Mouse (Mus musculus) embryo, embryonic 10 days (tissue): ENCODE measurements at regions not wholly inside any gene's neighbourhood (a gene's known extent, or its start where the extent isn't known, plus 50 kb on each side); places are given as distances from the start of the nearest gene placed in this dataset.

Experiments used
- DNase-seq: peaks from one replicate; pipeline ENCODE4 v3.0.0-alpha.2; 2015; ENCODE audit warnings: low spot score

DNA sequence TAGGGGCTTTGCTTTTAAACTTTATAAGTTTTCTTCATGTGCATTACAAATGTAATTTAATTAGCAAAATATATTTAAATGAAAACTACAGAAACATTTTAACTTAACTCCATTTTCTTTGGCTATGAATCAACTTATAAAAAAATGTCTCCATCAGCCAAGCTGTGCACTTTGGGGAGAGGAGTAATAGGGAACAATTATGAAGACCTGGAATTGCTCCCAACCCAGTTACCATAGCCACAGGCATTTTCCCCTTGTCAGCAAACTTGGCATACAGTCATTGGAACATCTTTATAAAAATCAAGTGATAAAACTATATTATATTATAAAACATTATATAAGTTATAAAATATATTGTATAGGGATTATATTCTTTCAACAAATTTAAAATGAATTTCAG is 65.0 kb downstream of the Atxn7l3b start:
- DNase-seq, result no peak

DNA sequence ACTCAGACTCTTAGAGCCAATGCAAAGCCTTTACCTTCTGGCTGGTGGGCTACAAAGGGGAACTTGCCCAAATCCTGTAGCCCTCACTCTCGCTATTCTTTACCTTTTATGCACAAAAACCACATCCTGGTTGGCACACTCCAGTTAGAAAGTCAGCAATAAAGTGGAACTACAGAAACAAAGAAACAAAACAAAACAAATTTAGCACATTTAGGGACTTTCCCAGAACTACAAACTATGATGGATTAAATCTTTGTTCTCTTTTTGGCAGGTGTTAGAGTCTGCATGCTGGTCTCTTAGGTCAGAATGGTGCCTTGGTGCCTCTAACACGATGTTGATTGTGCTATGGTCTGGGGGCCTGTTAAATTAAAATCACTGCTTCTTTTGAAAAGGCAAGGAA is 65.4 kb downstream of the Atxn7l3b start:
- no peak for DNase-seq

DNA sequence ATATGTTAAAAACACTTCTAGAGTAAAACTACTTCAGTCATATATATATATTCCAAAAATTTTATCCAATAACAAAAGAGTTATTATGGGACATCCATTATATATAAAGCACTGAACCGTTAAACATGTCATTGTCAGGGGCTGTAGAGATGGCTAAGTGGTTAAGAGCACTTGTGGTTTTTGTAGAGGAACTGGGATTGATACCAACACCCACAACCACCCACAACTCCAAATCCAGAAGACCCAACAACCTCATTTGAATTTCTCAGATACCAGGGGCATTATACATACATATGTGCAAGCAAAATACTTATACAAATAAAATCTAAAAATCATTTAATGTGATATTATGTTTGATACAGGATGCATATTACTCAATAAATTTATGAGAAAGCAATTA is 76.8 kb downstream of the Atxn7l3b start:
- no peak for DNase-seq

DNA sequence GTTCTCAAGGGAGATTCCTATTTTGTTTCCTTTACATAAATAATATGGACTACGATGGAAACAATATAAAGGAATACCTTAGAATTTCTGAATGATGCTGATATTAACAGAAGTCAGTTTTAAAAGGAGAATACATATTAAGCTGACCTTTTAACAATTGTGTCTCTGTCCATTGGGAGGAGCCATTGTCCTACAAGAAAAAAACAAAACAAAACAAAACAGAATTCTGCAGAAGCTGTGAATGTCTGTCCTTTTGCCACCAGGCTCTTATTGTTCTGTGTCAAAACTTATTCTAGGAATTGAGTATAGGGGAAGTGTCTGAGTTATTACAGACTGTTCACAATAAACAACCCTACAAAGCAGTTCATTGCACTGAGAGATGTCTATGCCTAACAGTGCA is 82.6 kb downstream of the Atxn7l3b start:
- DNase-seq, result no peak

DNA sequence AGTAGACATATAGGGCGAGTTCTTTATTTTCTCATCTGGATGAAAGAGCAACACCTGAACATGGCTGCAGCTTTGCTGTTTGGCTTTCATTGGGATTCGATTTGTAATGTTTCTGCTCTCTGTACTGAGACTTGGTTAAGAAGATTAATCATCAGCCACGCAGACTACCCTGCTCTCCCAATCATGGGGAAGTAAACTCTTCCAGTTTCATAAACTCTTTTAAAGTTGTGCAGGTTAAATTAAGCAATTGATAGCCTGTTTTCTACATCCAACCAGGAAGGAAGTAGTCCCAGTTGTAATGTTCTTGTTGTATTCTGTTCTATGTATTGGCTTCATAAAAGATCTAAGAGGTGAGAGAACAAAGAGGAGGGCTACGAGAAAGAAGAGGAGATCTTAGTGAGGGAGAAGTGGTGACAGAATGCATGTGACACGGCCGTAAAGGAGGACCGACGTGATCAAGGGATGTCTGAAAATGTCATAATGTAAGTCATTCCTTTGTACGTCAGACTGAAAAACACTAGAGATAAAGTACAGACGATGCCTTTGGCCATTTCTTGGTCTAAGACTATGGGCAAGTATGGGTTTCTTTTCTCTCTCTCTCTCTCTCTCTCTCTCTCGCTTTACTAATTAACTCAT is 91.3 kb downstream of the Atxn7l3b start:
- no peak for DNase-seq

DNA sequence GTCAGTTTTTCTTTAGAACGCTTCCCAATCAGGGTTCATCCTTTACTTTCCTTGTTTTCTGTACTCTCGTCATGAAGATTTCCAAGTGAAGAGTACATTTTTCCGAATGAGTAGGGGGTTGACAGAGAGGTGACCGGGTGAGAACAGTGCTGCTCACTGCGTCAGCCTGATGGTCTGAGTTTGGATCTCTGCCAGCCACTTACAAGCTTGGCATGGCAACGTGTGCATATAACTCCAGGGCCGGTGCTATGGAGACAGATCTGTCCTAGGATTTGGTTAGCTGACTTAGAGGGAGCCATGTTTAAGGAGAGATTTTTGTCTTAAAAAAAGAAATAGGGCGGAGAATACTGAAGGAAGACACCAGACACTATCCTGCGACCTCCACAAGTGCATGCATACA is 92.8 kb downstream of the Atxn7l3b start:
- DNase-seq, result no peak

DNA sequence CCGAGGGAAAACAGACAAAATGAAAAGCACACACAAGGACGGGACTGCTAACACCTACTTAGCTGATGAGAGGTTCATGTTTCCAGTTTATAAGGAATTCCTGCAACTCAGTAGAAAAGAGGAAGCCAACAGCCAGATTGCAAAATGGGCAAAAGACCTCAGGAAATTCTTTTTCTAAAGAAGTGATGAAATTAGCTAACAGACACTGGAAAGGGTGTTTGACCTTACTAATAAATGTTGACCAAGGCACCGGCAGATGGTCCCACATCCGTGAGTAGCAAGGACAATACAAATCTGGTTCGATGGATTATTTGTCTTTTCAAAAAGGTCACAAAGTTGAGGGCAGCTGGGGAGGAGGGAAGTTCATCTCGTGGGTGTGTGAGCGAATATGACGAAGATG is 93.3 kb downstream of the Atxn7l3b start:
- DNase-seq, result no peak

DNA sequence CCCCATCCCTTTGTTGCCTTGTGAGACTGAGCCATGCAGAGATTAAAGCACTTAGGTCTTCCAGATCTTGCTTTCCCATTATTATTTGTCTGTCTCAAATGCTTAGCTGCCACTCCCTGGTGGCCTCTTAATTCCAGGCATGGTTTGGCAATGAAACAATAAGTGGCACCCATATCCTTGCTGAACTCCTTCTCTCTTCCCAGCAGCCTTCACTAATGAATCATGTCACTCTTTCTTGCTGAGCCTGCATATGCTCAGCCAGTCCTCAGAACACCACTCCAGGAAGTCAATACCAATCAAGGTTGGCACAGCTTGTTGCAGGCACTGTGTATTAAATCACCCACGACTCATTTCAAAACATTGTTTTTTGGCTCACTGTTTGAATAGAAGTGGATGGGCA is 118.6 kb downstream of the Atxn7l3b start:
- DNase-seq, result no peak

DNA sequence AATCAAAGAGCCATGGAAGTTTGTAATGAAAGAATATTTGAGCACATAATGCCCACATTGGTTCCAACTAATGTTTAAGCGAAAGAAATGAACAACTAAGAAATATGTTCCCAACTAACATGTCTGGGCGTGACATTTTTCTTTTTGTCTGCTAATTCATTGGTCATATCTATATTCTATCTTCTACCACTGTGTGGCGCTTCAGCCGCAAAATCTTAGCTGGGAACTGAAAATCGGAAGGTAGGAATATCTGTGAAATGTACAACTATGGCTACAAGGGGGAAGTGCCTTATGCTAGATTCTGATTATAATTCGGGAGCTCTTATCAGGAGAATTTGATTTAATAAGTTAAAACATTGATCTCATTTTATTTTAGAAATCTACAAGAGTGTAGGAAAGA is 125.2 kb downstream of the Atxn7l3b start:
- DNase-seq, result no peak

DNA sequence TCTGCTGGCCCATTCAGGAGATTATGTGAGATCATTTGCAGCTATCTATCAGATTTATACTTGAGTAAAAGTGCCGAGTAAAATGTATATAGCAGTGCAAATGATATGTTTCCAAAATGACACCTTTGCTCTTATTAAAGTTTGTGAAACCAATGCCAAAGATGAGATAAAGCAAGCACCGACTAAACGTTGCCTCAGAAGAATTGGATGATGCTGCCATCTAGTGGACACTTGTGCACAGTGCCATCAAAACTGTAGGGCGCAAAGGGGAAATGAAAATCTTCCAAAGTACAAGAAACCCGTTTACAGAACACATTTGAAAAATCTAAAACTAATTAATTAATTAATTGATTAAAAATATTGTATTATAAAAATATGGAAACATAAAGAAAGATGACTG is 127.2 kb downstream of the Atxn7l3b start:
- DNase-seq, result peak; percentile 83

DNA sequence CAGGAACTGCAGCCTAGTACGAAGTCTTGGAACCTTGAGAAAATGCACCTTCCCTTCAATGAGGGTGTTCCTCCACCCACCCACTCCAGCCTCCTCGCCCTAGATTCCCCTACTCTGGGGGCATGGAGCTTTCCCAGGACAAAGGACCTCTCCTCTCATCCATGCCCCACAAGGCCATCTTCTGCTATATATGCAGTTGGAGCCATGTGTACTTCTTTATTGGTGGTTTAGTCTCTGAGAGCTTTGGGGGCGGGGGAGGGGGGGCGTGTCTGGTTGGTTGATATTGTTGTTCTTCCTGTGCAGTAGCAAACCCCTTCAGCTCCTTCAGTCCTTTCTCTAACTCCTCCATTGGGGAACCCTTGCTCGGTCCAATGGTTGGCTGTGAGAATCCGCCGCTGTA is 130.2 kb downstream of the Atxn7l3b start:
- no peak for DNase-seq

DNA sequence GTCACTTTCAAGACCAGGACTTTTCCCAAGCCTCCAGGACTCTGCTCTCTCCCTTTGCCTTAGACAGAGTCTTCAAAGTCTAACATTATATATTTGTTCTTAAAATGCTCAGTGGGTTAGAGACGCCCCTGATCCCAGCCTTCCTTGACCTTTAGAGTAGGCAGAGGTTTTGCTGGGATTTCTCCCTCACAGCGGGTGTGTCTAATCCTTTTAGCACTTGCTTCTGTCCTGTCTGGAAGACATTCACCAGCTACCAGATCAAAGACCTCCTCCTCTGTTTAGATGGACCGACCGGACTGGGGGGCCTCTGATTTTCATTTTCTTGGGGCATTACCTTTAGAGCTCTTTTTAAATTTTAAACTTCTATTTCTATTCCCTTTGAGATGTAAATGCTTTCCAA is 130.7 kb downstream of the Atxn7l3b start:
- DNase-seq, result peak; percentile 51

DNA sequence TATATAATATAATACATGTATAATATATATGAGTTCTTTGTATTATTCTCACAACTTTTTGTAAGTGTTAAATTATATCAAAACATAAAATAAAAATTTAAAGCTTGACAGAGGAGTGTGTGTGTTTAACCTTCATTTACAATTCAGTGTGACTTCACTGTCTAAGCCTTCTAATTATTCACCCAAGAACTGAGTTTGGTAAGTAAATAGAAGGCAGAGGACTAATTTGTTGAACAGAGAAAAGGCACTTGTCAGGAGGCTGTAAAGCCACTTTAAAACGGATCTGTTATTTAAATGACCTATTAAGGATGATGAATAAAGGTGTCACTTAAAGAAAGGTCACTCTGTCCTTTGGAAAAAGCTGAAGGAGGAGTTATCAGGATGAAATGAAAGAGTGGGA is 132.9 kb downstream of the Atxn7l3b start:
- DNase-seq, result no peak

DNA sequence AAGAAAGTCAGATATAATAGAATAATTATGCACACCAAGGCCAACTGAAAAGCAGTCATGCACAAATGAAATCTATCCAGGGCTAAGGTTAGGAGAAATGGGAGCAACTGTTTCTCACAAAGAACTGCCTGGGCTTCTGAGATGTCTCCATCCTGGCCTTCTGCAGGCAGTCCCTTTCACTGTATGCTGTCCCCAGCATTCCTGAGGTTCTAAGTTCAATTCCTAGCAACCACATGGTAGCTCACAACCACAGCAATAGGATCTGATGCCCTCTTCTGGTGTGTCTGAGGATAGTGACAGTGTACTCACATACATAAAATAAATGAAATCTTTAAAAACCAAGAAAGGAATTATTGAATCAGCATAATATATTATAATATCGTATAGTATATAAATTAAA is 133.3 kb downstream of the Atxn7l3b start:
- DNase-seq, result no peak

DNA sequence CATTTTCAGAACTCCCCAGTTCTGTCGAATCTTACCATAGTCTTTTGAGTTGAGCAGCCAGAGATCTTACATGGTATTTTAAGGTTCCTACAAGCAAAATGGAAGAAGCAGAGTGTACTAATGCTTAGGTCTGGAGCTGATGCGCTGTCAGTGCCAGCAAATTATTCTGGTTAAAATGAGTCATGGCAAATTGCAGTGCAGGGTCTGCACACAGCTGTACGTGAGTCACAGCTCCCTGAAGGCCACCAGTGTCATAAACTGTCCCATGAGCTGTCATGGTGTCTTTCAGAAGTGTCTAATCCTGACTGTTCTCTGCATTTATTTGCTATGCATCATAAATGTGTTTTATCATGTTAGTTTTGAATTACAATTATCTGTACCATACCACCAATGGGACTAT is 140.6 kb downstream of the Atxn7l3b start:
- no peak for DNase-seq

DNA sequence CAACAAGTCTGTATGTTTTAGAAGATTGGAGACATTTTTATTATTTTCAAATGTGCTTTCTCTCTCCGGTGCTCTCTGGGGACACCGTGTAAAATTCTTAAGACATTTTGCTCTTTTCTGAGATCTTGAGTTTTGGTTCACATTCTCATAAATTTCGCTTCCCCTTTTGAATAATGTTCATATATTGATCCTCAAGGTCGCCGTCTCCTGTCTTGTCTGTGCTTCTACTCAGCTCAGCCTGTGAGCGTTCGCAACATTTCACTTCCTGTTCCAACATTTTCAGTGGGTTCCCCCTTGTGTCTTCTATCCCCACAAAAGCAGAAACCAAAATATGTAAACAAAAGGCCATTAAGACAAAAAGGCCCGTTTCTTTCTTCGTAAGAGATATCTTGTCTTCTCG is 154.5 kb downstream of the Atxn7l3b start:
- DNase-seq, result no peak

DNA sequence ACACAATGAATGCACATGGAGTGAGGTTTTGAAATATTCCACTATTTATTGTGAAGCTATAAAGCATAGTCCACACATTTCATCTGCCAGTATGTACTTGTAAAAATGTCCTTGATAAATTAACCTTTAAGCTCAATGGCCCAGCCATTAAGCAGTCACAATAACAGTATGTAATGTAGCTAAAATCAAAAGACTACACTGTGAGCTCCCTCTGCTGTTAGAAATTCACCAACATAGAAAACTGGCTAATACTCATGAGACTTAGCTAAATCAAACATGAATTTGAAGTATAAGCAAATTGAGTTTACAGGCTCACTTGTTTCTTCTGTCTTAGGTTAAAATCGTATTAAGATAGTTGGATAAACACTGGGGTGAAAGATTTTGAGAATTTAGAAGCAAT is 182.1 kb downstream of the Atxn7l3b start:
- DNase-seq, result no peak

DNA sequence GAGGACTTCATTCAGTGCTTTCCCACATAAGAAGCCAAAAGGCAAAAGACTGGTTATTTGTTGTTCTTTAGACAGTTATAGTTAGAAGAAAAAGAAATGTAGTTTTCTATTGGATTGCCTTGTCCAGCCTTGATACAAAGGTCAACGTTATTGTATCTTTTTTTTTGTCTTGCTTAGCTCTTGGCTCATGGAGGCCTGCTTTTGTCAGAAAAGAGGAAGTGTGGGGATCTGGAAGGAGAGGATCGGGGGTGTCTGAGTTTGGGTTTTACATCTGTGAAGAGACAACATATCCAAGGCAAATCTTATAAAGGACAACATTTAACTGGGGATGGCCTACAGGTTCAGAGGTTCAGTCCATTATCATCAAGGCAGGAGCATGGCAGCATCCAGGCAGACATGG is 185.3 kb downstream of the Atxn7l3b start:
- DNase-seq, result no peak

DNA sequence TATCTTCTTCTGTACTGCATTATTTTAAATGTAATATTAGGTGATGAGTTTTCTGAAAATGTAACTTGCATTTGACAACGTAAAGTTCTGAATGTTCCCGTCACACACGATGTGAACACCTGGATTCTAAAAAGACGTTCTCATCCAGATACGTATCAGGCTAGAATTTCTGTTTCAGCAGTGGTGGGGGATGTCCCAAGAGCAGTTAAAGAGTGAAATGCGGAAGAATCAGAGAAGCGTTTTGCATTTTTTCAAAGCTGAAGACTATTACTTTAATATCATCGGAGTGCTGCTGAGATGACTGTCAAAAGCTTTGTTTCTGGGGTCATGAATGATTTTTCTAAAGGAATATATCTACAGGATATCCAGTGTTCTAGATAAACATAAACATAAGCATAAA is 186.7 kb downstream of the Atxn7l3b start:
- DNase-seq, result no peak
